Mouse (Mus musculus) spleen, adult 2 months (tissue): ENCODE measurements around the gene Cpz. TPM values are rescaled to one million over a fixed set of nuclear protein-coding genes. Genes with fewer than 3 reads are reported as not detected.

Experiments used
- DNase-seq, 2 experiments: peaks; one replicate each; pipeline versions ENCODE4 v3.0.0 to v3.0.0-alpha.2; 2012 to 2021; ENCODE audit warnings: low spot score in 2 of 2, low read depth in 1 of 2
- H3K27ac ChIP-seq: fragments of 200-500 bp; 2 replicates; pipeline ENCODE4 v1.5.1; 2012; ENCODE audit warnings: low read length, inconsistent platforms; ENCODE audit not compliant: insufficient read depth
- H3K27me3 ChIP-seq: fragments of 200-500 bp; 2 replicates; pipeline ENCODE4 v1.6.1; 2012; ENCODE audit warnings: mild to moderate bottlenecking, moderate library complexity, low read length, inconsistent platforms; ENCODE audit not compliant: control insufficient read depth, insufficient read depth
- H3K36me3 ChIP-seq: fragments of 200-500 bp; 2 replicates; pipeline ENCODE4 v1.6.1; 2012; ENCODE audit warnings: mild to moderate bottlenecking, low read length, inconsistent platforms; ENCODE audit not compliant: control insufficient read depth, insufficient read depth
- H3K4me1 ChIP-seq: fragments of 200-500 bp; 2 replicates; pipeline ENCODE4 v1.6.1; 2011; ENCODE audit warnings: inconsistent platforms; ENCODE audit not compliant: control insufficient read depth, insufficient read depth, insufficient read length
- H3K4me3 ChIP-seq: fragments of 200-500 bp; 2 replicates; pipeline ENCODE4 v1.5.1; 2011; ENCODE audit warnings: mild to moderate bottlenecking, inconsistent platforms; ENCODE audit not compliant: insufficient read depth, insufficient read length; ENCODE audit errors: extremely low read depth
- CTCF ChIP-seq: fragments of 200-500 bp; IDR thresholded peaks from 2 replicates; pipeline ENCODE4 v1.5.1; 2011; ENCODE audit warnings: mild to moderate bottlenecking, inconsistent platforms; ENCODE audit not compliant: insufficient read depth, insufficient read length, insufficient replicate concordance; ENCODE audit errors: extremely low read depth
- POLR2A ChIP-seq: fragments of 200-500 bp; IDR thresholded peaks from 2 replicates; pipeline ENCODE4 v1.6.1; 2011; ENCODE audit warnings: low read depth, low read length, inconsistent platforms
- WGBS: fragments of 180-500 bp; shearing (Covaris S2); methylation state at CpG from one replicate; pipeline ENCODE4 v1.1.7; 2018; 5-methylcytosine and 5-hydroxymethylcytosine counted together
- polyA plus RNA-seq: library from polyadenylated mRNA; depleted of rRNA; stranded (reverse); fragments of >200 nt; gene quantifications from 2 replicates; pipeline ENCODE4 v1.2.3, GENCODE M21; 2012; rRNA removed

The Cpz gene
- 1.2 and 1.4 TPM in 2 replicates for polyA plus RNA-seq

DNA sequence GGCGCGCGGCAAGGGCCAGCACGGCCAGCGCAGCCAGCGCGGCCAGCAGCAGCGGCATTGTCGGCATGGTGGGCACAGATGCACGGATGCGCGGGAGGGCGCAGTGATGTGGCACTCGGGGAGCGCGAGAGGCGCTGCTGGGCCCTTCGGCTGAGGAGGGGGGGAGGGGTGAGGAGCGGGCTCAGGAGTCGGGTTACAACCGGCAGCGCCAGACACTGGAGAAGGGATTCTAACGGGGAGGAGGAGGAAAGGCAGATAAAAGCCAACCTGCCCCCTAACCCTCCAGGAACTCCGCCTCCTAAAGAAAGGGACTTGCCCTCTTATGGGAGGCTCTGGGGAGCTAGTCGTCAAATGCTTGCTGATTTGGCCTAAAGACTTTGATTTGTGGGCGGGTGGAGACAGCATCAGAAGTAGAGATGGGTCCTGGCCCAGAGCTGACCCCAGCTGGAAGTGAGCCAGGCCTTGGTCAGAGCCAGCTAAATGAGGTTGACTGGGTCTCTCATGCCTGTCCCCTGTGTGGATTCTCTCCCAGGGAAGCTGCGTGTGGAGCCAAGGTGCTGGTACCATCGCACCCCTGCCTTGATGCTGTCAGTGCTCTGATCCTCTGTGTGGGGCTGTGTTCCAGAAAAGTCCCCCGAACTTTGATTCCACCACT is at the start of gene Cpz:
Gene Cpz (minus strand): TSS at position 230 of the 655 bp plus-strand sequence.
- TF ChIP-seq POLR2A = no peak
- no peak for TF ChIP-seq CTCF
- Histone ChIP-seq H3K4me1 (no peaks in the 10 kb centered on the region), H3K27me3 (0 out of 2 replicates have a peak, but pooled peaks cover 2% of the 10 kb centered on the region), H3K36me3 (no peaks in the 10 kb centered on the region), H3K27ac (no peak within 1 kb of the TSS), H3K4me3 (no peak within 1 kb of the TSS)
- WGBS = 4% methylated on average over 29 of the region's 29 CpGs
- no peak for DNase-seq

DNA sequence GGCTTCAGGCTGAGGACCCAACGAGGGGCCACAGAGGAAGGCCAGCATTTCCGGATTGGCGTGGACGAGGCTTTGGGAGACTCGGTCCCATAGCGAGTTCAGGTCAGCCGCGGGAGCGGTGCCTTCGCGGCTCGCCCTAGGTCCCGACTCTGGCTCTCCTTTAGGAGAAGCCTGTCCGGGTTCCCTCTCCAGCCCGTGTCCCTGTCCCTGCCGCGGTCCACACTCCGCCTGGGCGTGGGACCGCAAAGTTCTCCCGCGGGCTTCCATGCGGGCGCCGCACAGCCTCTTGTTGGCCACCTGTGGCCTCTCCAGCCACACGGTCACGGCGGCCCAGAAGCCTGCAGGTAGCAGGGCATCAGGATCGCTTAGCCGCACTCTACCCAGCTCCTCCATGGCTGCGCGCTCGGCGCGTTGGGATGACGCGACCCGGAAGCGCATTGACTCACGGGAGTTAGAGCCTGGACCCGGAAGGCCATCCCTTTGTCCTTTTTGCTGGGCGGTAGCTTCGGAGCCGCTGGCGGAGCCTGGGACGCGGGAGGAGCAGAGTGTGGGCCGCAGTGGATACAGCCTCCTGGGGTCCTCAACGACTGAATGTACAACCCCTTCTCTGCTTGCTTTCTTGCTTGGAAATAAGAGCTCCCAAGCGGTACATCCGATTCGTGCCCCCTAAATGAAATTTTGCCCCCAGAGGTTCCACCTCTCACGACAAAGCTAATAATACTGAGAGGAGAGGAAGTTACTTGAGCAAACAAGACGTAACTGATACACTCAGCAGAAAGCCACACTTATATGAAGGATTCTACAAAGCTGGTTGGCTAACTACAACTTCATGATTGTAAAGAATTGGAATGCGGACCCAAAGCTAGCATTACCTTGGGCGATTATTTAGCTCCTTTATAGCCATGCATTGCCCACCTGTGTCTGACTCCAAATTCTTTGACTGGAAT is 49.4 kb upstream of the Cpz start, which contains the start of gene Trmt44:
Gene Trmt44 (minus strand): TSS at position 418 of the 947 bp plus-strand sequence.
- TF ChIP-seq POLR2A = peak; percentile 79
- TF ChIP-seq CTCF = no peak
- Histone ChIP-seq H3K36me3 (peaks cover 8% of the 10 kb centered on the region; the same call in 1 of the 2 replicates), H3K4me1 (peaks cover 5% of the 10 kb centered on the region), H3K27ac (peak within 1 kb of the TSS; percentile 60), H3K27me3 (no peaks in the 10 kb centered on the region), H3K4me3 (peak within 1 kb of the TSS; percentile 82)
- peak; percentile 50 to 89 for DNase-seq
- WGBS = 4% methylated on average over 56 of the region's 56 CpGs

DNA sequence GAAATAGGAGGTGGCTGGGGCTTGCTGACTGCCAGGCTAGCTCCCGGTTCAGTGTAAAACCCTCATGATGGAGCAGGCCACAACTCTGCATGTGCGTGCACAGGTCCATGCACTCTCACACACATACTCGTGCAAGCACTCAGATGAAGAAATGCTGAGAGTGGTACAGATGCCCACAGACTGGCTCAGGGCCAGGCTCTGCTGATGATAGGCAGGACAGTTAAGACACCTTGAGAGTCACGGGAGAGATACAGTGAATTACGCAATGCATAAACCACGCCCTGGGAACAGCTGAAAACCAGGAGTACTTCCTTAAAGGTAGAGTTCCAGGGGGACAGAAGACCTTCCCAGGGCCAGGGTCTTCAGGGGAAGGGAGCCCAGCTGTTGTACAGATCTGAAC is 46.0 kb upstream of the Cpz start:
- TF ChIP-seq CTCF = no peak
- TF ChIP-seq POLR2A = no peak
- Histone ChIP-seq H3K36me3 (peaks cover 21% of the 10 kb centered on the region), H3K27me3 (no peaks in the 10 kb centered on the region), H3K4me3 (no peak overlapping the region), H3K27ac (no peak overlapping the region), H3K4me1 (peaks cover 5% of the 10 kb centered on the region)
- 87% methylated on average over 6 of the region's 6 CpGs for WGBS
- DNase-seq = no peak

DNA sequence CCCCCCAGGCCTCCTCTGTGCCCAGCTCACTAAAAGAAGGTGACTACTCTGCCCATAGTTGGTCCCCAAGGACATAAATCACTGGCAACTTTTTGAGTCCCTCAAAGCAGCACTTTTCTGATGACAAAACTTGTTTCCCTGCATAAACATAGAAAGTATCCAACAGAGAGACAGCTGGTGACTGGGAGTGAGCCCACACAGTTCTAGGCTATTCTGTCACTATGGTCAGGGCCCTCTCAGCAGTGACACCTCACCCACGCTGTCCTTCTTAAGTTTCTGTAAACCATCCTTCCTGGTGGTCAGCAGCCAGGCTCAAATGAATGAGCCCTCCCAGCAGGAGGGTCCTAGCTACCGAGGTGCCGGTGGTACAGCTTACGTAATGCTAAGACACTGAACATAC is 41.1 kb upstream of the Cpz start:
- TF ChIP-seq POLR2A = no peak
- TF ChIP-seq CTCF = no peak
- H3K4me1 ChIP-seq = no peaks in the 10 kb centered on the region
- no peak overlapping the region for H3K4me3 ChIP-seq
- peaks cover 44% of the 10 kb centered on the region for H3K36me3 ChIP-seq
- DNase-seq = no peak
- H3K27ac ChIP-seq = no peak overlapping the region
- H3K27me3 ChIP-seq = no peaks in the 10 kb centered on the region
- 94% methylated on average over 4 of the region's 4 CpGs for WGBS

DNA sequence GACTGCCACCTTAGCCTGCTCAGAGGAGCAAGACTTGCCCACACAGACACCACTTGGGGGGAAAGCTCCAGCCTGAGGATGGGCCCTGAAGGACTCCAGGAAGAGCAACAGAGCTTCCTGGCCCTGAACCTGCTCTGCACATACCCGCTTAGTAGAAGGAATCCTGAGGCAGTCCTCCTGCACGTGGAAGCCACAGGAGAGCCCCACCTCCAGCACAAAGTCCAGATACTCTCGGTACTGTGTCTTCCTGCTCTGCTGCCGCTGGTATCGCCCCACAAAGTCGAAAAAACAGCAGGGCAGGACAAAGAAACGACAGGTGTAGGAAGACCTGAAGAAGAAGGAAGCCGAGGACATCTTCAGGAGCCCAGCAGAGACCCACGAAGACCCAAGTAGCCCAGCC is 39.7 kb upstream of the Cpz start:
- DNase-seq = no peak
- WGBS = 89% methylated on average over 9 of the region's 9 CpGs
- Histone ChIP-seq H3K4me3 (no peak overlapping the region), H3K4me1 (no peaks in the 10 kb centered on the region), H3K27ac (no peak overlapping the region), H3K36me3 (peaks cover 42% of the 10 kb centered on the region), H3K27me3 (no peaks in the 10 kb centered on the region)
- no peak for TF ChIP-seq POLR2A
- TF ChIP-seq CTCF = no peak

DNA sequence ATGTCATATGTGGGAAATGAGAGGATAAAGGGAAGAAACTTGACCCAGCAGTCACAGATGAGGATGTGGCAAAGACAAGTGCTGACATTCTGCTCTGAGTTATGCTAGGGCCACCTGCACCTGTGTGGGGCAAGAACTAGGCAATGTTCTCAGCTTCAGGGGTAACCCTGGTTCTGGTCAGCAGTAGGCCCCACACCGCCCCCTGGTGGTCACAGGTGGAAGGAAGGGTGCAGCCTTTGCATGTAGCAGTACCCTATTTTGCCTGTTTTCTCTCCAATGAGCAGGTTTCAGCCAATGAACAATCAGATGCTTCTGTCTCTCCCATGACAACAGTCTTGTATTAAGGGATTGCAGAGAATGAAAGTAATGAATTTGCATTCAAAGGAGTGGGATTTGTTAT is 38.0 kb upstream of the Cpz start:
- peak; percentile 12 to 66 for DNase-seq
- Histone ChIP-seq H3K36me3 (peaks cover 34% of the 10 kb centered on the region), H3K27me3 (no peaks in the 10 kb centered on the region), H3K4me1 (no peaks in the 10 kb centered on the region), H3K27ac (no peak overlapping the region), H3K4me3 (no peak overlapping the region)
- TF ChIP-seq POLR2A (no peak), CTCF (peak; percentile 88)
- 0% methylated on average over 1 of the region's 1 CpGs for WGBS

DNA sequence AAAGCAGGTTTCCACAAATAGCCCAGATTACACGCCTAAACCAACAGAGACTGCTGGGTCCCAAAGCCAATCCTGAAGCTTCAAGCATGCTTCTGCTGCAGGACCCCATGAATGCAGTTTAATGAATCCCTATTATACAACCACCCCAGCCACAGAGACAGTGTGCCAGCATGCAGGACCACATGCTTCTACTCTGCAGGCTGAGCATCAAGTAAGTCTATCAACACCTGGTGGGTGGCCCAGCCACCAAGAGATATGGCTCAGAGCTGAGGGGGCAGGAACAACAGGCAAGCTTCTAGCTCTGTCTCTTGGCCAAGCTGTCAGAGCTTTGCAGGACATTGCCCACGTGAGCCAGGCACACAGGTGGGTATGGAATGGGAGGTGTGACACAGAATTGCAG is 37.1 kb upstream of the Cpz start:
- TF ChIP-seq POLR2A = no peak
- TF ChIP-seq CTCF = no peak
- no peak for DNase-seq
- Histone ChIP-seq H3K4me3 (no peak overlapping the region), H3K36me3 (peaks cover 33% of the 10 kb centered on the region), H3K4me1 (no peaks in the 10 kb centered on the region), H3K27me3 (no peaks in the 10 kb centered on the region), H3K27ac (no peak overlapping the region)
- 93% methylated on average over 2 of the region's 2 CpGs for whole genome bisulfite sequencing
